ENCODE assay signal across 11 mouse cellular contexts in genomic region chr12:102461177-102461576, GRCm38 (mm10). TPM values are rescaled to one million over a fixed set of nuclear protein-coding genes. Genes with fewer than 3 reads are reported as not detected.
A peak's percentile ranks its signal among the peaks of the same experiment; 100 is the strongest.
DNase-seq lines count a peak whose midpoint lies in the region; ATAC-seq and TF ChIP-seq lines count a peak whose summit lies in the region.
"Had no signal": no experiment of that assay in that cellular context is flagged by ENCODE, and none has a peak within 500 bp of the region (broad histone marks: within the 10 kb centered on the region; RNA-seq: fewer than 3 reads in every experiment).

No protein-coding gene starts in this region.

- WGBS in hindbrain, embryonic 14.5 days, result 71% methylated on average over 5 of the region's 5 CpGs
- 78% methylated on average over 5 of the region's 5 CpGs for WGBS in hindbrain, embryonic 11.5 days
- 77% methylated on average over 5 of the region's 5 CpGs for WGBS in limb, embryonic 10.5 days
- WGBS in heart, embryonic 12.5 days, result 61% methylated on average over 5 of the region's 5 CpGs

- no peak overlapping the region for H3K27ac ChIP-seq in hindbrain, embryonic 14.5 days
- H3K27ac ChIP-seq in hindbrain, embryonic 11.5 days (ENCODE audit: low read depth, low read length), result no peak overlapping the region
- H3K27ac ChIP-seq in limb, embryonic 10.5 days, result no peak overlapping the region
- H3K27ac ChIP-seq in heart, embryonic 12.5 days (ENCODE audit: poor library complexity, severe bottlenecking), result no peak overlapping the region
- H3K27ac ChIP-seq: hindbrain, embryonic 15.5 days; lung, embryonic 15.5 days had no signal

- ATAC-seq in hindbrain, embryonic 14.5 days (ENCODE audit: low FRiP score), result no peak
- ATAC-seq in hindbrain, embryonic 11.5 days (ENCODE audit: low FRiP score), result no peak
- ATAC-seq in heart, embryonic 12.5 days (ENCODE audit: insufficient number of reproducible peaks, low FRiP score), result no peak

- no peak overlapping the region for H3K4me2 ChIP-seq in hindbrain, embryonic 14.5 days (replicated peaks)
- H3K4me2 ChIP-seq in hindbrain, embryonic 11.5 days (replicated peaks; ENCODE audit: low read depth, low read length), result no peak overlapping the region
- H3K4me2 ChIP-seq in heart, embryonic 12.5 days, result no peak overlapping the region
- H3K4me2 ChIP-seq: hindbrain, embryonic 15.5 days; lung, embryonic 15.5 days had no signal

- no peaks in the 10 kb centered on the region for H3K9me3 ChIP-seq in hindbrain, embryonic 14.5 days (ENCODE audit: control insufficient read depth, low read length)
- H3K9me3 ChIP-seq in hindbrain, embryonic 11.5 days (ENCODE audit: control insufficient read depth, low read length), result no peaks in the 10 kb centered on the region
- no peaks in the 10 kb centered on the region for H3K9me3 ChIP-seq in limb, embryonic 10.5 days (replicated peaks)
- H3K9me3 ChIP-seq in heart, embryonic 12.5 days (replicated peaks), result no peaks in the 10 kb centered on the region
- H3K9me3 ChIP-seq: hindbrain, embryonic 15.5 days; lung, embryonic 15.5 days had no signal

- peak; percentile 53 for DNase-seq in hindbrain, embryonic 14.5 days (ENCODE audit: low spot score)
- no peak for DNase-seq in hindbrain, embryonic 11.5 days (ENCODE audit: low spot score)
- peak; percentile 46 for DNase-seq in thymus, postnatal 0 days (ENCODE audit: low spot score)
- DNase-seq in thymus, adult 18-20 months, result no peak
- peak; percentile 32 for DNase-seq in brain, embryonic 14.5 days (ENCODE audit: low read depth)
- DNase-seq in limb, embryonic 10.5 days (ENCODE audit: low spot score), result no peak
- no peak for DNase-seq in thymus, postnatal 14 days
- DNase-seq: cerebellum, postnatal 25 days had no signal

- H3K4me1 ChIP-seq in hindbrain, embryonic 14.5 days (replicated peaks; ENCODE audit: control insufficient read depth, insufficient read depth, low read length), result no peaks in the 10 kb centered on the region
- no peaks in the 10 kb centered on the region for H3K4me1 ChIP-seq in hindbrain, embryonic 11.5 days (replicated peaks; ENCODE audit: control insufficient read depth, insufficient read depth, low read length)
- no peaks in the 10 kb centered on the region for H3K4me1 ChIP-seq in limb, embryonic 10.5 days
- no peaks in the 10 kb centered on the region for H3K4me1 ChIP-seq in heart, embryonic 12.5 days (replicated peaks)
- H3K4me1 ChIP-seq: hindbrain, embryonic 15.5 days; lung, embryonic 15.5 days had no signal

- H3K36me3 ChIP-seq in hindbrain, embryonic 14.5 days (replicated peaks; ENCODE audit: control insufficient read depth, insufficient read depth), result no peaks in the 10 kb centered on the region
- H3K36me3 ChIP-seq in hindbrain, embryonic 11.5 days (ENCODE audit: control insufficient read depth, insufficient read depth, low read length), result no peaks in the 10 kb centered on the region
- H3K36me3 ChIP-seq in limb, embryonic 10.5 days, result no peaks in the 10 kb centered on the region
- no peaks in the 10 kb centered on the region for H3K36me3 ChIP-seq in heart, embryonic 12.5 days
- H3K36me3 ChIP-seq: hindbrain, embryonic 15.5 days; lung, embryonic 15.5 days had no signal

- peak; percentile 5; the same call in 1 of the 2 replicates for TF ChIP-seq CTCF in brain, embryonic 14.5 days (IDR thresholded peaks at IDR 0.05; ENCODE audit: borderline replicate concordance, extremely low read depth, insufficient read depth, insufficient read length)

- H3K4me3 ChIP-seq in hindbrain, embryonic 14.5 days (replicated peaks; ENCODE audit: low read length), result no peak overlapping the region
- no peak overlapping the region for H3K4me3 ChIP-seq in hindbrain, embryonic 11.5 days (ENCODE audit: low read depth, low read length)
- H3K4me3 ChIP-seq in limb, embryonic 10.5 days, result no peak overlapping the region
- no peak overlapping the region for H3K4me3 ChIP-seq in heart, embryonic 12.5 days
- H3K4me3 ChIP-seq: hindbrain, embryonic 15.5 days; lung, embryonic 15.5 days had no signal

- no peak overlapping the region for H3K9ac ChIP-seq in hindbrain, embryonic 14.5 days
- H3K9ac ChIP-seq in hindbrain, embryonic 11.5 days (ENCODE audit: low read depth, low read length), result no peak overlapping the region
- H3K9ac ChIP-seq in heart, embryonic 12.5 days, result no peak overlapping the region
- H3K9ac ChIP-seq: hindbrain, embryonic 15.5 days; lung, embryonic 15.5 days had no signal

- TF ChIP-seq POLR2A in brain, embryonic 14.5 days (IDR thresholded peaks at IDR 0.05; ENCODE audit: borderline replicate concordance, extremely low read depth, insufficient read depth, insufficient read length, poor library complexity, severe bottlenecking), result no peak

- no peaks in the 10 kb centered on the region for H3K27me3 ChIP-seq in hindbrain, embryonic 14.5 days (ENCODE audit: control insufficient read depth, insufficient read depth, low read length)
- no peaks in the 10 kb centered on the region for H3K27me3 ChIP-seq in hindbrain, embryonic 11.5 days (ENCODE audit: control insufficient read depth, insufficient read depth, low read length)
- H3K27me3 ChIP-seq in limb, embryonic 10.5 days (ENCODE audit: low read depth, poor library complexity, severe bottlenecking), result no peaks in the 10 kb centered on the region
- H3K27me3 ChIP-seq in heart, embryonic 12.5 days (replicated peaks), result no peaks in the 10 kb centered on the region
- H3K27me3 ChIP-seq: hindbrain, embryonic 15.5 days; lung, embryonic 15.5 days had no signal

RNA-seq across cellular contexts. Expression of gene Golga5, which starts 7.8 kb away (rescaled TPM):
- polyA plus RNA-seq in hindbrain, embryonic 14.5 days (2014; fragmentation: Nextera tagmentation; extraction: Ambion mirVana), result 25.9 and 28.1 TPM in 2 replicates
- polyA plus RNA-seq in hindbrain, embryonic 11.5 days (2014; fragmentation: Nextera tagmentation; extraction: Ambion mirVana), result 31.5 and 36.8 TPM in 2 replicates
- 31.7 and 34.5 TPM in 2 replicates for polyA plus RNA-seq in thymus, postnatal 0 days (2015; fragmentation: Nextera tagmentation; extraction: Ambion mirVana)
- polyA plus RNA-seq in brain, embryonic 14.5 days (2012; rRNA removed), result 21.8 and 23.9 TPM in 2 replicates
- 27.1 and 30.9 TPM in 2 replicates for polyA plus RNA-seq in limb, embryonic 10.5 days (2016; fragmentation: Nextera tagmentation; extraction: Ambion mirVana)
- 28.8 and 29.0 TPM in 2 replicates for polyA plus RNA-seq in heart, embryonic 12.5 days (2016; fragmentation: Nextera tagmentation; extraction: Ambion mirVana)

RNA-seq across cellular contexts. Expression of gene Lgmn, which starts 21.6 kb away (rescaled TPM):
- polyA plus RNA-seq in hindbrain, embryonic 14.5 days (2014; fragmentation: Nextera tagmentation; extraction: Ambion mirVana), result 112 and 118 TPM in 2 replicates
- polyA plus RNA-seq in hindbrain, embryonic 11.5 days (2014; fragmentation: Nextera tagmentation; extraction: Ambion mirVana), result 65.4 and 69.6 TPM in 2 replicates
- polyA plus RNA-seq in thymus, postnatal 0 days (2015; fragmentation: Nextera tagmentation; extraction: Ambion mirVana), result 75.0 and 77.3 TPM in 2 replicates
- 47.2 and 61.8 TPM in 2 replicates for polyA plus RNA-seq in brain, embryonic 14.5 days (2012; rRNA removed)
- polyA plus RNA-seq in limb, embryonic 10.5 days (2016; fragmentation: Nextera tagmentation; extraction: Ambion mirVana), result 37.0 and 40.5 TPM in 2 replicates
- 126 and 127 TPM in 2 replicates for polyA plus RNA-seq in heart, embryonic 12.5 days (2016; fragmentation: Nextera tagmentation; extraction: Ambion mirVana)

Comparison
In these comparisons a context has a peak if more than half of its experiments do, and no peak if none do; other contexts are left out.
1. DNase-seq: peak in hindbrain, embryonic 14.5 days (single experiment), thymus, postnatal 0 days (single experiment) and brain, embryonic 14.5 days (single experiment); none in hindbrain, embryonic 11.5 days (single experiment), thymus, adult 18-20 months (0 of 2), limb, embryonic 10.5 days (single experiment) and thymus, postnatal 14 days (single experiment).